Mouse (Mus musculus): ENCODE measurements around the gene Txndc8. TPM values are rescaled to one million over a fixed set of nuclear protein-coding genes. Genes with fewer than 3 reads are reported as not detected.

Txndc8 gene
- not detected in 2 replicates for polyA plus RNA-seq (2014; fragmentation: Nextera tagmentation; extraction: Ambion mirVana)

GRCm38 (mm10) chr4:58009024-58009423, at the start of gene Txndc8:
TSS of gene Txndc8 (minus strand) at chr4:58009124.
- H3K4me2 ChIP-seq (ENCODE audit: low read depth, severe bottlenecking) = no peak within 1 kb of the TSS
- no peaks in the 10 kb centered on the region for H3K36me3 ChIP-seq (ENCODE audit: control insufficient read depth, insufficient read depth, low read length)
- H3K4me1 ChIP-seq (ENCODE audit: control insufficient read depth, insufficient read depth, low read length) = no peaks in the 10 kb centered on the region
- 94% methylated on average over 5 of the region's 5 CpGs for WGBS
- H3K4me3 ChIP-seq (ENCODE audit: low read depth, low read length) = no peak within 1 kb of the TSS
- ATAC-seq (ENCODE audit: insufficient number of reproducible peaks, low FRiP score, low TSS enrichment, low read depth) (no peak), DNase-seq (ENCODE audit: low spot score) (no peak)
- H3K9ac ChIP-seq (ENCODE audit: low read length) = no peak within 1 kb of the TSS
- no peaks in the 10 kb centered on the region for H3K9me3 ChIP-seq (ENCODE audit: control insufficient read depth, low read length)
- no peak within 1 kb of the TSS for H3K27ac ChIP-seq (replicated peaks; ENCODE audit: low read depth, low read length)
- no peaks in the 10 kb centered on the region for H3K27me3 ChIP-seq (ENCODE audit: control insufficient read depth, insufficient read depth, low read length)

- DNase-seq (ENCODE audit: low spot score) (no peak), ATAC-seq (ENCODE audit: insufficient number of reproducible peaks, low FRiP score, low TSS enrichment, low read depth) (no peak)
- no peaks in the 10 kb centered on the region for H3K36me3 ChIP-seq (ENCODE audit: control insufficient read depth, insufficient read depth, low read length)
- no peaks in the 10 kb centered on the region for H3K9me3 ChIP-seq (ENCODE audit: control insufficient read depth, low read length)
- H3K4me1 ChIP-seq (ENCODE audit: control insufficient read depth, insufficient read depth, low read length) = no peaks in the 10 kb centered on the region
- no peak overlapping the region for H3K4me3 ChIP-seq (ENCODE audit: low read depth, low read length)
- H3K4me2 ChIP-seq (ENCODE audit: low read depth, severe bottlenecking) = no peak overlapping the region
- no peak overlapping the region for H3K27ac ChIP-seq (replicated peaks; ENCODE audit: low read depth, low read length)
- no peak overlapping the region for H3K9ac ChIP-seq (ENCODE audit: low read length)
- no peaks in the 10 kb centered on the region for H3K27me3 ChIP-seq (ENCODE audit: control insufficient read depth, insufficient read depth, low read length)
Measured at GRCm38 (mm10) chr4:58055653-58056052, 46.7 kb upstream of the Txndc8 start.

GRCm38 (mm10) chr4:58054441-58054840, 45.5 kb upstream of the Txndc8 start:
- Histone ChIP-seq H3K27ac (replicated peaks; ENCODE audit: low read depth, low read length) (no peak overlapping the region), H3K9ac (ENCODE audit: low read length) (no peak overlapping the region), H3K27me3 (ENCODE audit: control insufficient read depth, insufficient read depth, low read length) (no peaks in the 10 kb centered on the region), H3K9me3 (ENCODE audit: control insufficient read depth, low read length) (no peaks in the 10 kb centered on the region), H3K4me1 (ENCODE audit: control insufficient read depth, insufficient read depth, low read length) (no peaks in the 10 kb centered on the region), H3K36me3 (ENCODE audit: control insufficient read depth, insufficient read depth, low read length) (no peaks in the 10 kb centered on the region), H3K4me2 (ENCODE audit: low read depth, severe bottlenecking) (no peak overlapping the region), H3K4me3 (ENCODE audit: low read depth, low read length) (no peak overlapping the region)
- no peak for DNase-seq (ENCODE audit: low spot score)
- WGBS = 68% methylated on average over 5 of the region's 5 CpGs
- no peak for ATAC-seq (ENCODE audit: insufficient number of reproducible peaks, low FRiP score, low TSS enrichment, low read depth)

DNA sequence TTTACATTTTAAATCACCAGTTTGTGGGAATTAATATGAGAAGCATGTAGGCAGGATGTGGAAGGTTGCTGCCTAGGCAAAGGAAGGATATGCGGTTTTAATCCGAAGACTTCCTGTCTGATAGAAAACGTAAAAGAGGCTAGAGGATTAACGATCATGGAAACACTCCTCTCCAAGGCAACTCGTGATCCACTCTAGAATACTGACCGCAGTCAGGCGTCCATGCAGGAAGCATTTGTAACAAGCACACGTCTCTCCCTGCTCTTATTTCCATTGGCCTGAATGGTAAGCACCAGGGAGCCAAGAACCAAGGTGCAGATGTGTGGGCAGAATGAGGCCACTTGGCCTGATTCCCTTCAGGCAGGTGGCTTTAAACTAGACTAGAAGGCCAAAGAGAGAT, 41.8 kb upstream of the Txndc8 start:
- DNase-seq (ENCODE audit: low spot score) = no peak
- Histone ChIP-seq H3K36me3 (ENCODE audit: control insufficient read depth, insufficient read depth, low read length) (no peaks in the 10 kb centered on the region), H3K4me1 (ENCODE audit: control insufficient read depth, insufficient read depth, low read length) (no peaks in the 10 kb centered on the region), H3K9me3 (ENCODE audit: control insufficient read depth, low read length) (no peaks in the 10 kb centered on the region), H3K4me2 (ENCODE audit: low read depth, severe bottlenecking) (no peak overlapping the region), H3K27me3 (ENCODE audit: control insufficient read depth, insufficient read depth, low read length) (no peaks in the 10 kb centered on the region), H3K9ac (ENCODE audit: low read length) (no peak overlapping the region), H3K4me3 (ENCODE audit: low read depth, low read length) (no peak overlapping the region), H3K27ac (replicated peaks; ENCODE audit: low read depth, low read length) (no peak overlapping the region)
- ATAC-seq (ENCODE audit: insufficient number of reproducible peaks, low FRiP score, low TSS enrichment, low read depth) = no peak
- 71% methylated on average over 8 of the region's 8 CpGs for WGBS

DNA sequence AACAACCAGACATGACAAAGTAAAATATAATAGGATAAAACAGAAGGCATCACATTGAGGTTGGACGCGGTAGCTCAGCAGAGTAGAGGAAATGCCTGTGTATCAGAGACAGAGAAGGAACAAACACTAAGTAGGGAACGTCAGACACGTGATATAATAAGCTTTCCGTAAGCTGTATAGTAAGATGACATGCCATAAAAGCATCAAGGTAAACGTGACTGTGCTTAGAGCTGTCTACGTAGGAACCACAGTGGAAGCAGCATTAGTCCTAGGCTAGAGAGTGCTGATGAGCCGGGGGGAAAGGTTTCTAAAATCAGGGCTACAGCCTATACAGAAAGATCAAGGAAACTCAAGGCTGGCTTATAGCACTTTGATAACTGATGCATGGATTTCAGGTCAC, 41.4 kb upstream of the Txndc8 start:
- Histone ChIP-seq H3K4me3 (ENCODE audit: low read depth, low read length) (no peak overlapping the region), H3K4me1 (ENCODE audit: control insufficient read depth, insufficient read depth, low read length) (no peaks in the 10 kb centered on the region), H3K27ac (replicated peaks; ENCODE audit: low read depth, low read length) (no peak overlapping the region), H3K9me3 (ENCODE audit: control insufficient read depth, low read length) (no peaks in the 10 kb centered on the region), H3K27me3 (ENCODE audit: control insufficient read depth, insufficient read depth, low read length) (no peaks in the 10 kb centered on the region), H3K36me3 (ENCODE audit: control insufficient read depth, insufficient read depth, low read length) (no peaks in the 10 kb centered on the region), H3K9ac (ENCODE audit: low read length) (no peak overlapping the region), H3K4me2 (ENCODE audit: low read depth, severe bottlenecking) (no peak overlapping the region)
- 92% methylated on average over 8 of the region's 8 CpGs for WGBS
- ATAC-seq (ENCODE audit: insufficient number of reproducible peaks, low FRiP score, low TSS enrichment, low read depth) = no peak
- no peak for DNase-seq (ENCODE audit: low spot score)

GRCm38 (mm10) chr4:58044833-58045232, 35.9 kb upstream of the Txndc8 start:
- H3K9ac ChIP-seq (ENCODE audit: low read length) = no peak overlapping the region
- DNase-seq (ENCODE audit: low spot score) (no peak), ATAC-seq (ENCODE audit: insufficient number of reproducible peaks, low FRiP score, low TSS enrichment, low read depth) (no peak)
- H3K9me3 ChIP-seq (ENCODE audit: control insufficient read depth, low read length) = no peaks in the 10 kb centered on the region
- H3K4me2 ChIP-seq (ENCODE audit: low read depth, severe bottlenecking) = no peak overlapping the region
- no peaks in the 10 kb centered on the region for H3K36me3 ChIP-seq (ENCODE audit: control insufficient read depth, insufficient read depth, low read length)
- WGBS = 92% methylated on average over 6 of the region's 6 CpGs
- H3K4me3 ChIP-seq (ENCODE audit: low read depth, low read length) = no peak overlapping the region
- H3K27me3 ChIP-seq (ENCODE audit: control insufficient read depth, insufficient read depth, low read length) = no peaks in the 10 kb centered on the region
- no peak overlapping the region for H3K27ac ChIP-seq (replicated peaks; ENCODE audit: low read depth, low read length)
- no peaks in the 10 kb centered on the region for H3K4me1 ChIP-seq (ENCODE audit: control insufficient read depth, insufficient read depth, low read length)

DNA sequence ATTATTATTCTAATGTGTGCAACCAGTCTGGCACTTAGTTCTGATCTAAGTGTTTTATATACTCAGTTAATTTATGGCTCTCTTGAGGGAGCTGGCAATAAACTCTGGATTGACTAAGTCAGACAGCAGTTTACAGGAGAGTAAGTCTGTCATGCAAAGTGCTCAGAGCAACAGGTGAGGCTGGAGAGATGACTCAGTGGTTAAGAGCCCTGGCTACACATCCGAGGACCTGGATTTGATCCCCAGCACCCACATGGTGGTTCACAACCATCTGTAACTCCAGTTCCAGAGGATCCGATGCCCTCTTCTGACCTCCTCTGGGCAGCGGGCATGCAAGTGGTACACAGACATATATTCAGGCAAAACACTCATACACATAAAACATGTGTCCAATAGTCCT, 35.4 kb upstream of the Txndc8 start:
- Histone ChIP-seq H3K4me2 (ENCODE audit: low read depth, severe bottlenecking) (no peak overlapping the region), H3K9me3 (ENCODE audit: control insufficient read depth, low read length) (no peaks in the 10 kb centered on the region), H3K27ac (replicated peaks; ENCODE audit: low read depth, low read length) (no peak overlapping the region), H3K27me3 (ENCODE audit: control insufficient read depth, insufficient read depth, low read length) (no peaks in the 10 kb centered on the region), H3K36me3 (ENCODE audit: control insufficient read depth, insufficient read depth, low read length) (no peaks in the 10 kb centered on the region), H3K4me1 (ENCODE audit: control insufficient read depth, insufficient read depth, low read length) (no peaks in the 10 kb centered on the region), H3K9ac (ENCODE audit: low read length) (no peak overlapping the region), H3K4me3 (ENCODE audit: low read depth, low read length) (no peak overlapping the region)
- 95% methylated on average over 3 of the region's 3 CpGs for WGBS
- no peak for ATAC-seq (ENCODE audit: insufficient number of reproducible peaks, low FRiP score, low TSS enrichment, low read depth)
- DNase-seq (ENCODE audit: low spot score) = no peak

GRCm38 (mm10) chr4:58040093-58040492, 31.2 kb upstream of the Txndc8 start:
- Histone ChIP-seq H3K9me3 (ENCODE audit: control insufficient read depth, low read length) (no peaks in the 10 kb centered on the region), H3K4me3 (ENCODE audit: low read depth, low read length) (no peak overlapping the region), H3K27ac (replicated peaks; ENCODE audit: low read depth, low read length) (no peak overlapping the region), H3K4me2 (ENCODE audit: low read depth, severe bottlenecking) (no peak overlapping the region), H3K4me1 (ENCODE audit: control insufficient read depth, insufficient read depth, low read length) (no peaks in the 10 kb centered on the region), H3K9ac (ENCODE audit: low read length) (no peak overlapping the region), H3K27me3 (ENCODE audit: control insufficient read depth, insufficient read depth, low read length) (no peaks in the 10 kb centered on the region), H3K36me3 (ENCODE audit: control insufficient read depth, insufficient read depth, low read length) (no peaks in the 10 kb centered on the region)
- no peak for DNase-seq (ENCODE audit: low spot score)
- WGBS = 88% methylated on average over 2 of the region's 2 CpGs
- no peak for ATAC-seq (ENCODE audit: insufficient number of reproducible peaks, low FRiP score, low TSS enrichment, low read depth)

DNA sequence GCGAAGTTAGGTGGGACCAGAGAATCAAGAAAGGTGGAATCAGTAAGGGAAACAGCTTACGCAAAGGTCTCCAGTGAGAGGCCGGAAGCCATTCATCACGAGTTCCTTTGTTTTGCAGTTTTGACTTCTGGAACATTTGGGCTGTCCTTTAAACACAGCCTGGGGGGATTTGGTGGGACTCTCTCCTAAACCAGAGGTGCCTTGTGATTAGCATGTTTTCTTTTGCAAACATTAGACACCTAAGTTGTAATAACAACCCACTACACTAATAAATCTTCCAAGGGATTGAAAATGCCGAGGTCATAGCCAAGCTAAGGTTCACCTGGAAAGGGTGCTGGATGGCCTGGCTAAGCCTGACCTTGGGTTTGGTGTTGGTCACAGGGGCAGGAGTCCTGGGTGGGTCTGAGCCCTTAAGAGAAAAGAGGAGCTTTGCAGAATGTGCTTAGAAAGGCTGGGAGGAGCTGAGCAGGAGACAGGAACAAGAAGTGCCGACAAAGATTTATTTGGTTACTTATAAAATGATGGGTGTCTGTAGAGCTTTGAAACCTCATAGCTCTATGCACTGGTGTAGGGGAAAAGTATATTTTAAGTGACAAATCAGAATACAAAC, 28.3 kb upstream of the Txndc8 start:
- H3K4me2 ChIP-seq (ENCODE audit: low read depth, severe bottlenecking) = no peak overlapping the region
- 82% methylated on average over 6 of the region's 6 CpGs for WGBS
- ATAC-seq (ENCODE audit: insufficient number of reproducible peaks, low FRiP score, low TSS enrichment, low read depth) = no peak
- no peak overlapping the region for H3K27ac ChIP-seq (replicated peaks; ENCODE audit: low read depth, low read length)
- H3K4me3 ChIP-seq (ENCODE audit: low read depth, low read length) = no peak overlapping the region
- no peak for DNase-seq (ENCODE audit: low spot score)
- H3K36me3 ChIP-seq (ENCODE audit: control insufficient read depth, insufficient read depth, low read length) = no peaks in the 10 kb centered on the region
- no peaks in the 10 kb centered on the region for H3K9me3 ChIP-seq (ENCODE audit: control insufficient read depth, low read length)
- no peaks in the 10 kb centered on the region for H3K27me3 ChIP-seq (ENCODE audit: control insufficient read depth, insufficient read depth, low read length)
- H3K4me1 ChIP-seq (ENCODE audit: control insufficient read depth, insufficient read depth, low read length) = no peaks in the 10 kb centered on the region
- H3K9ac ChIP-seq (ENCODE audit: low read length) = no peak overlapping the region
